Mouse (Mus musculus) right cerebral cortex, adult 2 months (tissue): ENCODE results near the gene Asf1a.
"Not testable (repeated sequence)": the region's sequence is repeated elsewhere in the genome, so short reads cannot be mapped to it uniquely, and the experiment has no call there.

ENCODE experiments used
- DNase-seq, 2 experiments: peaks; one replicate each; pipeline ENCODE4 v3.0.0; 2021 to 2022; ENCODE audit warnings: low spot score in 2 of 2

Asf1a gene

DNA sequence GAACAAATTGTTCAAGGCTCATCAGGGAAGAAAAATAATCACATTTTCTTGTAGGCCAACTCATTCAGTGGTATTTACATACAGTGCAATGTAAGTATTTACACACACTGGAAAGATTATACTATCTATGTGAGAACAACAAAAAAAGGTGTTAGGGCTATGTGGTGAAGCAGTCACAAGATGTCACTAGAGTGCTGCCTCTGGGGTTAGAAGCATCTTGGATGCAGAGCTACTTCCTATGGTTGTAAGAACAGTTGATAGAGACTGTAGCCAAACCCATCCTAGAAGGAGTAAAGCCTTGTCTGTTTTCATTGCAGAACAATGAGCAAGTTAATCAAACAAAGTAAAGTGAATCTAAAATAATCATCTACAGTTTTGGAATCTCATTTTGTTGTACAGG is 45.0 kb downstream of the Asf1a start:
- DNase-seq, result peak; percentile 29 to 66

GRCm38 (mm10) chr10:53650683-53651082 is 54.1 kb downstream of the Asf1a start:
- no peak for DNase-seq

- not testable (repeated sequence) for DNase-seq
Observed at GRCm38 (mm10) chr10:53654239-53654638, 57.7 kb downstream of the Asf1a start.
